Mouse (Mus musculus) neural tube, embryonic 10.5 days (tissue): ENCODE data around the gene Gpr107.

Experiments used
- DNase-seq: peaks from one replicate; pipeline ENCODE4 v3.0.0-alpha.2; 2017; ENCODE audit warnings: low spot score; ENCODE audit errors: extremely low spot score

The Gpr107 gene

GRCm38 (mm10) chr2:31194356-31195021, 42.4 kb downstream of the Gpr107 start:
- DNase-seq: peak; percentile 24

- no peak for DNase-seq
Observed at GRCm38 (mm10) chr2:31198621-31199020, 46.5 kb downstream of the Gpr107 start.

GRCm38 (mm10) chr2:31200051-31200450, 47.9 kb downstream of the Gpr107 start:
- DNase-seq: no peak

GRCm38 (mm10) chr2:31201851-31202250, 49.7 kb downstream of the Gpr107 start:
- DNase-seq: no peak

- no peak for DNase-seq
Observed at GRCm38 (mm10) chr2:31202357-31202756, 50.2 kb downstream of the Gpr107 start.

- DNase-seq: no peak
Observed at GRCm38 (mm10) chr2:31202956-31203355, 50.8 kb downstream of the Gpr107 start.

- DNase-seq: no peak
Observed at GRCm38 (mm10) chr2:31204677-31205076, 52.6 kb downstream of the Gpr107 start.

GRCm38 (mm10) chr2:31206211-31206610, 54.1 kb downstream of the Gpr107 start:
- DNase-seq: no peak

- DNase-seq: no peak
Observed at GRCm38 (mm10) chr2:31206882-31207281, 54.8 kb downstream of the Gpr107 start.

- no peak for DNase-seq
Observed at GRCm38 (mm10) chr2:31208544-31209142, 56.5 kb downstream of the Gpr107 start.

GRCm38 (mm10) chr2:31209525-31209924, 57.4 kb downstream of the Gpr107 start:
- no peak for DNase-seq

- DNase-seq: no peak
Observed at GRCm38 (mm10) chr2:31210144-31210847, 58.2 kb downstream of the Gpr107 start.

GRCm38 (mm10) chr2:31211204-31211603, 59.1 kb downstream of the Gpr107 start:
- DNase-seq: no peak

- no peak for DNase-seq
Observed at GRCm38 (mm10) chr2:31214211-31214796, 62.2 kb downstream of the Gpr107 start.

- no peak for DNase-seq
Observed at GRCm38 (mm10) chr2:31218611-31219010, 66.5 kb downstream of the Gpr107 start.

- no peak for DNase-seq
Observed at GRCm38 (mm10) chr2:31219470-31219869, 67.4 kb downstream of the Gpr107 start.

- DNase-seq: no peak
Observed at GRCm38 (mm10) chr2:31220844-31221243, 68.7 kb downstream of the Gpr107 start.

GRCm38 (mm10) chr2:31221582-31221981, 69.5 kb downstream of the Gpr107 start:
- DNase-seq: no peak

- DNase-seq: no peak
Observed at GRCm38 (mm10) chr2:31228768-31229311, 76.7 kb downstream of the Gpr107 start.

- peak; percentile 27 for DNase-seq
Observed at GRCm38 (mm10) chr2:31239203-31239696, 87.1 kb downstream of the Gpr107 start.

- no peak for DNase-seq
Observed at GRCm38 (mm10) chr2:31239833-31240232, 87.7 kb downstream of the Gpr107 start.

GRCm38 (mm10) chr2:31241639-31242038, 89.5 kb downstream of the Gpr107 start:
- no peak for DNase-seq
